ENCODE assay signal across 8 mouse cellular contexts in the genomic region with DNA sequence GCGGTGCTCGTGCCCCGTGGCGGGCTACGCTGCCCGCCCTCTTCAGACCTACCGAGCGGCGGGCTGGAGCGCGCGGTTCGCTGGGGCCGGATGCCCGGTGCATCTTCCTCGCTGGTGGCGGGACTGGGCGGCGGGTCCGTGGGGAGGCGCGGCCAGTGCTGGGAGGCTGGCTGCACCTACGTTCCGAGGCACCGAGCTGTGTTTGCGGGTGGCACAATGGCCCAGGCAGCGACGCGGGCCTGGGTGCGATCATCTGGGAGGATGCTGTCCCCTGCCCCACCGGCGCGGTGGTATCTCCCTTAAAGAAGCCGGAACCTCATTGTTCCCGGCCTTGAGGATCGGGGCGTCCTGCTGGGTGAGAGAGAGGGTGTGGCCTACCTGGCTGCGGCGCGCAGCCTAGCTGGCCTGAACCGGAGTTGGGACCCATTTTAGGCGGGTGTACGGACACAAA. TPM values are rescaled to one million over a fixed set of nuclear protein-coding genes. Genes with fewer than 3 reads are reported as not detected.
DNase-seq lines count a peak whose midpoint lies in the region; ATAC-seq lines count a peak whose summit lies in the region.

A gene (minus strand): TSS at position 321 of the 451 bp plus-strand sequence.

- 0 out of 2 replicates have a peak, but pooled peaks cover 2% of the 10 kb centered on the region for H3K27me3 ChIP-seq in embryonic facial prominence, embryonic 13.5 days
- H3K27me3 ChIP-seq in kidney, embryonic 14.5 days (ENCODE audit: control insufficient read depth, insufficient read depth, low read length) = peaks cover 1% of the 10 kb centered on the region; the same call in 1 of the 2 replicates
- no peaks in the 10 kb centered on the region for H3K27me3 ChIP-seq in splenic B cell, adult 2 months (ENCODE audit: control insufficient read depth, insufficient read depth, low read length, poor library complexity, severe bottlenecking)

- peak; percentile 76 to 78 for DNase-seq in B cell, adult 2 months
- peak; percentile 80 for DNase-seq in adrenal gland, postnatal 36 days
- peak; percentile 62 to 72 for DNase-seq in heart, adult 9 months (ENCODE audit: low spot score in 2 of 2)
- DNase-seq in liver = peak; percentile 85
- peak; percentile 81 for DNase-seq in splenic B cell, adult 2 months (ENCODE audit: low read depth, low spot score)

- H3K27ac ChIP-seq in embryonic facial prominence, embryonic 13.5 days = peak within 1 kb of the TSS; percentile 100
- peak within 1 kb of the TSS; percentile 97 for H3K27ac ChIP-seq in kidney, embryonic 14.5 days (ENCODE audit: low read depth, low read length)

- ATAC-seq in embryonic facial prominence, embryonic 13.5 days (ENCODE audit: insufficient number of reproducible peaks, insufficient read depth, low FRiP score, low TSS enrichment, low read depth) = peak; percentile 78
- ATAC-seq in kidney, embryonic 14.5 days (ENCODE audit: low FRiP score, low TSS enrichment) = peak; percentile 84
- peak; percentile 71 for ATAC-seq in monocyte, adult 5-6 weeks (replicated peaks; ENCODE audit: insufficient number of reproducible peaks, low FRiP score, low TSS enrichment, poor library complexity, severe bottlenecking)

- peaks cover 19% of the 10 kb centered on the region for H3K36me3 ChIP-seq in embryonic facial prominence, embryonic 13.5 days
- H3K36me3 ChIP-seq in kidney, embryonic 14.5 days (ENCODE audit: control insufficient read depth, insufficient read depth, low read length) = peaks cover 19% of the 10 kb centered on the region
- peaks cover 1% of the 10 kb centered on the region; the same call in 1 of the 2 replicates for H3K36me3 ChIP-seq in splenic B cell, adult 2 months (ENCODE audit: control insufficient read depth, insufficient read depth, low read length, poor library complexity, severe bottlenecking)

- H3K4me2 ChIP-seq in embryonic facial prominence, embryonic 13.5 days = peak within 1 kb of the TSS; percentile 91
- H3K4me2 ChIP-seq in kidney, embryonic 14.5 days (replicated peaks; ENCODE audit: low read depth, low read length) = peak within 1 kb of the TSS; percentile 91

- H3K4me1 ChIP-seq in embryonic facial prominence, embryonic 13.5 days = peaks cover 20% of the 10 kb centered on the region
- H3K4me1 ChIP-seq in kidney, embryonic 14.5 days (ENCODE audit: control insufficient read depth, insufficient read depth, low read length) = peaks cover 17% of the 10 kb centered on the region

- H3K9ac ChIP-seq in embryonic facial prominence, embryonic 13.5 days = peak within 1 kb of the TSS; percentile 99
- H3K9ac ChIP-seq in kidney, embryonic 14.5 days (ENCODE audit: low read depth, low read length) = peak within 1 kb of the TSS; percentile 97

- no peaks in the 10 kb centered on the region for H3K9me3 ChIP-seq in embryonic facial prominence, embryonic 13.5 days
- no peaks in the 10 kb centered on the region for H3K9me3 ChIP-seq in kidney, embryonic 14.5 days (ENCODE audit: control insufficient read depth, low read length)

- H3K4me3 ChIP-seq in embryonic facial prominence, embryonic 13.5 days = peak within 1 kb of the TSS; percentile 100
- peak within 1 kb of the TSS; percentile 78 for H3K4me3 ChIP-seq in kidney, embryonic 14.5 days (ENCODE audit: low read length)

- under 1% methylated on average over 43 of the region's 43 CpGs for WGBS in embryonic facial prominence, embryonic 13.5 days
- WGBS in kidney, embryonic 14.5 days = 1% methylated on average over 43 of the region's 43 CpGs

RNA-seq across cellular contexts. Expression of the gene that starts here (rescaled TPM):
- total RNA-seq in adrenal gland, postnatal 36 days (2021) = 10 to 100 TPM; 18.2 to 19.0 TPM
- polyA plus RNA-seq in embryonic facial prominence, embryonic 13.5 days (2015; fragmentation: Nextera tagmentation; extraction: Ambion mirVana) = 23.4 and 23.8 TPM in 2 replicates
- polyA plus RNA-seq in kidney, embryonic 14.5 days (2014; fragmentation: Nextera tagmentation; extraction: Ambion mirVana) = 14.9 and 18.8 TPM in 2 replicates
- total RNA-seq in monocyte, adult 5-6 weeks (2017) = 14.7 to 25.2 TPM (median 21.5 TPM) in 3 replicates

Comparison
In these comparisons a context has a peak if more than half of its experiments do, and no peak if none do; other contexts are left out.
1. Peak in every context shown above with its lines: DNase-seq, ATAC-seq, H3K4me3 ChIP-seq and H3K27ac ChIP-seq.